Mouse (Mus musculus): ENCODE results near the gene Tmem151b. TPM values are rescaled to one million over a fixed set of nuclear protein-coding genes. Genes with fewer than 3 reads are reported as not detected.

Tmem151b gene
- polyA plus RNA-seq, 1 experiment, result 85.7 TPM

- H3K27ac ChIP-seq (ENCODE audit: insufficient read depth, low read length), result no peak overlapping the region
- TF ChIP-seq POLR2A (IDR thresholded peaks at IDR 0.05; ENCODE audit: extremely low read depth, insufficient read depth, low read length), result no peak
- peak; percentile 40; the same call in 1 of the 2 replicates for TF ChIP-seq CTCF (IDR thresholded peaks at IDR 0.05; ENCODE audit: extremely low read depth, insufficient read depth, low read length)
- H3K4me3 ChIP-seq (ENCODE audit: insufficient read depth, low read length), result peak overlapping the region; percentile 79
- peaks cover 5% of the 10 kb centered on the region; the same call in 1 of the 2 replicates for H3K4me1 ChIP-seq (ENCODE audit: control insufficient read depth, insufficient read depth, low read length)
Observed at GRCm38 (mm10) chr17:45548541-45549512, 650 bp downstream of the Tmem151b start.

DNA sequence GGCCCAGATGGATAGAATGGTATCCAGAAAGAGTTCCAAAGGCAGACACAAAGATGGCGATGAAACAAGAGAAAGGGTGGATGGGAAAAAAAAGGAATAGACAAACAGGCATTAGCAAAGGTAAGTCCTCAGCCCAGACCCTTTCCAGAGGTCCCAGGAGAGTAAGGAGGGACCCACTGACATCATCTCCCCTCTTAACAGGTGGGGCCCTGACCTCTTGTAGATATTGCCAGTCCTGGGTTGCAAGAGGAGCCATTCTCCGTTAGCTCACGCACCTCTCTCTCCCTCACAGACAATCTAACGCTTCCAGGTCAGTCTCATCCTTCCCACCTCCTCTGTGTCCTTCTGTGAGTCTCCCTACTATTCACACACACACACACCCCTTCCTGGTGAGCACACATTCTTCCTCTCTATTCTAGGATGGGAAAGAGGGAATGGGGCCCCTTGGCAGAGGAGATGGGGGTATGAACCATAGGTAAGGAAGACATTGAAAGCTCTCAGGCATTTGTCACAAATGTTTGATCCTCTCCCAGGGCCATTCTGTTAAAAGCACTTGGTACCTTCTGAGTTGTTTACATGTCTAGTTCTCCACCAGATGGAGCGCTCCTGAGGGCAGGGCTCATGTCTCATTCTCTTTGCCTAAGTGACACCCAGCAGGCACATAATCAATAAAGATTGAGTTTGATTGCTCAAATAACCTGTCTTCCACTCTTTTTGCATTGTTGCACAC is 1.9 kb downstream of the Tmem151b start:
- Histone ChIP-seq H3K27ac (ENCODE audit: insufficient read depth, low read length) (no peak overlapping the region), H3K4me1 (ENCODE audit: control insufficient read depth, insufficient read depth, low read length) (peaks cover 10% of the 10 kb centered on the region; the same call in 1 of the 2 replicates), H3K4me3 (ENCODE audit: insufficient read depth, low read length) (peak overlapping the region; percentile 79)
- no peak for TF ChIP-seq POLR2A (IDR thresholded peaks at IDR 0.05; ENCODE audit: extremely low read depth, insufficient read depth, low read length)
- 0 out of 2 replicates have a peak, but pooled peaks have one; percentile 18 for TF ChIP-seq CTCF (IDR thresholded peaks at IDR 0.05; ENCODE audit: extremely low read depth, insufficient read depth, low read length)

- TF ChIP-seq POLR2A (IDR thresholded peaks at IDR 0.05; ENCODE audit: extremely low read depth, insufficient read depth, low read length), result no peak
- TF ChIP-seq CTCF (IDR thresholded peaks at IDR 0.05; ENCODE audit: extremely low read depth, insufficient read depth, low read length), result no peak
- Histone ChIP-seq H3K27ac (ENCODE audit: insufficient read depth, low read length) (peak overlapping the region; percentile 39; the same call in 1 of the 2 replicates), H3K4me3 (ENCODE audit: insufficient read depth, low read length) (peak overlapping the region; percentile 79; the same call in 1 of the 2 replicates), H3K4me1 (ENCODE audit: control insufficient read depth, insufficient read depth, low read length) (peaks cover 10% of the 10 kb centered on the region; the same call in 1 of the 2 replicates)
Observed at GRCm38 (mm10) chr17:45546941-45547340, 2.5 kb downstream of the Tmem151b start.

DNA sequence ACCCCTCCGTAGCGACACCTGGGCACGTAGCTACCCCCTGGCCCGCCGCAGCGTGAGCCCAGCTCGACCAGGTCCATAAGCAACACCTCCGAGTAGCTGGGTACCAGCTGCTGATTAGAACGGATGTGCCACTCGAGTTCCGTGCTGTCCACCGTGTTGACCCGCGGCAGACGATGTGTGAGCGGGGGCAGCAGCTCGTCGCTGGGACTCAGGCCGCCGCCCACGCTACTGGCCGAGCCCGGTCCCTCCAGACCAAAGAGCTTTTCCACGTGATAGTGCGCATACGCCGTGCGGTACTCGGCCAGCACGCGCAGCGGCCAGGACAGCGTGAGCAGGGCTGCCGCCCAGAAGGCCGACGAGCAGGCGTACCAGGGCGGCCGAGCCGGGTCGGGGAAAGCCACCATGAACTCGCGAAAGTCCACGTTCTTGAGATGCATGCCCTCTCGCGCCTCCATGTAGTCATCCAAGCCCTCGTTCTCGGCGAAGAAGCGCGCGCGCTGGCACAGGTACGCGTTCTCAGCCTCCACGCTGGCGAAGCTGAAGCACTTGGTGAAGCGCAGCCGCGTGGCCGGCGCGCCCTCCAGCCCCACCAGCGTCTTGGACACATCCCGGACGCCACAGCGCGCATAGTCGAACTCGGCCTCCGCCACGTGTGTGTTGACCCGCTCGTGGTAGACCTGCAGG is 4.1 kb downstream of the Tmem151b start:
- TF ChIP-seq CTCF (IDR thresholded peaks at IDR 0.05; ENCODE audit: extremely low read depth, insufficient read depth, low read length) (no peak), POLR2A (IDR thresholded peaks at IDR 0.05; ENCODE audit: extremely low read depth, insufficient read depth, low read length) (no peak)
- Histone ChIP-seq H3K4me3 (ENCODE audit: insufficient read depth, low read length) (no peak overlapping the region), H3K4me1 (ENCODE audit: control insufficient read depth, insufficient read depth, low read length) (peaks cover 13% of the 10 kb centered on the region), H3K27ac (ENCODE audit: insufficient read depth, low read length) (peak overlapping the region; percentile 62)

DNA sequence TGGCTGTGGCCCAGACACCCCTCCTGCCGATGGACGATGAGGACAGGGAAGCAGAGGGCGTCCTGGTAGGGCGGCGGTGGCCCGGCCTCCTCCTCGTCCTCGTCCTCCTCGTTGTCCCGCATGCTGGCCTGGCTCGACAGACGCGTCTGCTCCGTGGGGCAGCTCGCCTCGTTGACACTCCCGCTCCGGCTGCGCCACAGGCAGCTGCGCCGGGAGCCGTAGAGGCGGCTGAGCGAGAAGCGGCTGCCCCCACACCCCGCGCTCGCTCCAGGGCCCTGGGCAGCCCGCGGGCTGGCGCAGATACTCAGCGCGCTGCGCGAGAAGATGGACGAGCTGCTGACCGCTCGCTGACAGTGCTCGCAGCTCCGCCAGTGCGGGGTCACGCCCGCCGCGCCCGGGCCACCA is 4.6 kb downstream of the Tmem151b start:
- TF ChIP-seq POLR2A (IDR thresholded peaks at IDR 0.05; ENCODE audit: extremely low read depth, insufficient read depth, low read length) (no peak), CTCF (IDR thresholded peaks at IDR 0.05; ENCODE audit: extremely low read depth, insufficient read depth, low read length) (no peak)
- Histone ChIP-seq H3K4me1 (ENCODE audit: control insufficient read depth, insufficient read depth, low read length) (peaks cover 11% of the 10 kb centered on the region), H3K27ac (ENCODE audit: insufficient read depth, low read length) (peak overlapping the region; percentile 63), H3K4me3 (ENCODE audit: insufficient read depth, low read length) (no peak overlapping the region)

- H3K4me3 ChIP-seq (ENCODE audit: insufficient read depth, low read length), result no peak overlapping the region
- TF ChIP-seq CTCF (IDR thresholded peaks at IDR 0.05; ENCODE audit: extremely low read depth, insufficient read depth, low read length), result no peak
- TF ChIP-seq POLR2A (IDR thresholded peaks at IDR 0.05; ENCODE audit: extremely low read depth, insufficient read depth, low read length), result no peak
- peak overlapping the region; percentile 63 for H3K27ac ChIP-seq (ENCODE audit: insufficient read depth, low read length)
- H3K4me1 ChIP-seq (ENCODE audit: control insufficient read depth, insufficient read depth, low read length), result peaks cover 11% of the 10 kb centered on the region
Observed at GRCm38 (mm10) chr17:45544001-45544872, 5.2 kb downstream of the Tmem151b start.

DNA sequence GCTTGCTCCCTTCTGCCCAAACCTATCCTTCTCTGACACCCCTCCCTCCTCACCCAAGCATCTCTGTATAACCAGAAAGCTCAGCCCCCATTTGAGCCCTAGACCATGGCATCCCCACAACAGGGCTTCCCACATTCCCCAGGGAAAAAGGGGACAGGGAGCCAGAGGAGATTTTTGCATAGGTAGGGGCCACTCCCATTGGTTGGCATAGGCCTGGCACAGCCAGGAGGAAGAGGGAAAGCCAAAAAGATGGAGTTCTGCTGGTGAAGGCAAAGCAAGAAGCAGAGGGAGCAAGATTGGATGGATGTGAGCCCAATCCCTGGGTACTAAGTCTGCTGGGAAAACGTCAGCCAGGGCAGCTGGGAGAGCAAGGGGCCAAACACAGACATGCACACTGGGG is 6.4 kb downstream of the Tmem151b start:
- peaks cover 11% of the 10 kb centered on the region for H3K4me1 ChIP-seq (ENCODE audit: control insufficient read depth, insufficient read depth, low read length)
- TF ChIP-seq POLR2A (IDR thresholded peaks at IDR 0.05; ENCODE audit: extremely low read depth, insufficient read depth, low read length) (no peak), CTCF (IDR thresholded peaks at IDR 0.05; ENCODE audit: extremely low read depth, insufficient read depth, low read length) (no peak)
- peak overlapping the region; percentile 32; the same call in 1 of the 2 replicates for H3K27ac ChIP-seq (ENCODE audit: insufficient read depth, low read length)
- H3K4me3 ChIP-seq (ENCODE audit: insufficient read depth, low read length), result no peak overlapping the region

- Histone ChIP-seq H3K4me3 (ENCODE audit: insufficient read depth, low read length) (no peak overlapping the region), H3K4me1 (ENCODE audit: control insufficient read depth, insufficient read depth, low read length) (peaks cover 11% of the 10 kb centered on the region), H3K27ac (ENCODE audit: insufficient read depth, low read length) (peak overlapping the region; percentile 32; the same call in 1 of the 2 replicates)
- TF ChIP-seq CTCF (IDR thresholded peaks at IDR 0.05; ENCODE audit: extremely low read depth, insufficient read depth, low read length) (no peak), POLR2A (IDR thresholded peaks at IDR 0.05; ENCODE audit: extremely low read depth, insufficient read depth, low read length) (no peak)
Observed at GRCm38 (mm10) chr17:45542705-45543104, 6.8 kb downstream of the Tmem151b start.
